Mouse (Mus musculus): Measurements from ENCODE around the gene Gm2696.

Gm2696 gene

GRCm38 (mm10) chr10:77814382-77814781 lies at the start of gene Gm2696:
TSS of gene Gm2696 (plus strand) at chr10:77814682.
- peak; percentile 83 for DNase-seq

- peak; percentile 81 for DNase-seq
Observed at GRCm38 (mm10) chr10:77769727-77770126, 44.8 kb upstream of the Gm2696 start.

- peak; percentile 29 for DNase-seq
Observed at GRCm38 (mm10) chr10:77771225-77771624, 43.3 kb upstream of the Gm2696 start, which contains the start of gene Gm3238. TSS of gene Gm3238 (minus strand) at chr10:77771325.

- DNase-seq: peak; percentile 86
Observed at GRCm38 (mm10) chr10:77772142-77772541, 42.3 kb upstream of the Gm2696 start.

GRCm38 (mm10) chr10:77776844-77777243 lies 37.6 kb upstream of the Gm2696 start, which contains the start of gene Gm7138:
TSS of gene Gm7138 (minus strand) at chr10:77776944.
- DNase-seq: peak; percentile 40

- peak; percentile 77 for DNase-seq
Observed at GRCm38 (mm10) chr10:77782442-77782841, 32.0 kb upstream of the Gm2696 start, which contains the start of gene Gm3250. TSS of gene Gm3250 (minus strand) at chr10:77782542.

GRCm38 (mm10) chr10:77783396-77783795 lies 31.1 kb upstream of the Gm2696 start:
- peak; percentile 61 for DNase-seq

GRCm38 (mm10) chr10:77787876-77788275 lies 26.6 kb upstream of the Gm2696 start, which contains the start of gene Gm7137:
TSS of gene Gm7137 (minus strand) at chr10:77788200.
- peak; percentile 95 for DNase-seq

GRCm38 (mm10) chr10:77788621-77789020 lies 25.9 kb upstream of the Gm2696 start:
- DNase-seq: peak; percentile 67

GRCm38 (mm10) chr10:77794976-77795375 lies 19.5 kb upstream of the Gm2696 start, which contains the start of gene Gm9639:
TSS of gene Gm9639 (minus strand) at chr10:77795076.
- DNase-seq: peak; percentile 80

- peak; percentile 89 for DNase-seq
Observed at GRCm38 (mm10) chr10:77797677-77798076, 16.8 kb upstream of the Gm2696 start.

GRCm38 (mm10) chr10:77798164-77798920 lies 16.1 kb upstream of the Gm2696 start:
- peak; percentile 91 for DNase-seq

- DNase-seq: peak; percentile 82
Observed at GRCm38 (mm10) chr10:77798921-77799508, 15.5 kb upstream of the Gm2696 start, which contains the start of gene Gm19668. TSS of gene Gm19668 (minus strand) at chr10:77799133.

- DNase-seq: peak; percentile 17
Observed at GRCm38 (mm10) chr10:77804095-77804494, 10.4 kb upstream of the Gm2696 start.

GRCm38 (mm10) chr10:77811743-77812142 lies 2.7 kb upstream of the Gm2696 start, which contains the start of gene Gm9507:
TSS of gene Gm9507 (minus strand) at chr10:77811843.
- DNase-seq: no peak

GRCm38 (mm10) chr10:77815514-77815913 lies 1.0 kb downstream of the Gm2696 start:
- DNase-seq: no peak

GRCm38 (mm10) chr10:77818523-77818922 lies 4.0 kb downstream of the Gm2696 start:
- no peak for DNase-seq

- DNase-seq: no peak
Observed at GRCm38 (mm10) chr10:77819203-77819602, 4.7 kb downstream of the Gm2696 start.

GRCm38 (mm10) chr10:77826951-77827350 lies 12.5 kb downstream of the Gm2696 start, which contains the start of gene Krtap10-4:
TSS of gene Krtap10-4 (minus strand) at chr10:77827095.
- DNase-seq: peak; percentile 91

- DNase-seq: no peak
Observed at GRCm38 (mm10) chr10:77835647-77836046, 21.2 kb downstream of the Gm2696 start, which contains the start of gene Krtap10-10. TSS of gene Krtap10-10 (plus strand) at chr10:77835947.

- no peak for DNase-seq
Observed at GRCm38 (mm10) chr10:77839006-77839405, 24.5 kb downstream of the Gm2696 start.

GRCm38 (mm10) chr10:77846503-77846902 lies 32.0 kb downstream of the Gm2696 start, which contains the start of gene Gm36176:
TSS of gene Gm36176 (plus strand) at chr10:77846803.
- DNase-seq: no peak

- no peak for DNase-seq
Observed at GRCm38 (mm10) chr10:77846961-77847360, 32.5 kb downstream of the Gm2696 start.

Data from heart, adult 11 months (tissue).